Mouse (Mus musculus) MEL (cell line): Measurements from ENCODE around the gene Aip. TPM values are rescaled to one million over a fixed set of nuclear protein-coding genes. Genes with fewer than 3 reads are reported as not detected.

Source experiments
- DNase-seq: peaks from one replicate; pipeline ENCODE4 v3.0.0; 2011; ENCODE audit warnings: low read depth, low spot score
- H3K27ac ChIP-seq: 2 replicates; pipeline ENCODE4 v1.5.1; 2012; ENCODE audit warnings: low read depth, mild to moderate bottlenecking, control low read depth, low read length, moderate library complexity; ENCODE audit not compliant: control insufficient read depth
- H3K27me3 ChIP-seq, 2 experiments: fragments of 150-350 bp in 1 of 2; sonication (generic) in 1 of 2; 2 replicates each; pipeline ENCODE4 v1.6.1; 2012; ENCODE audit warnings: low read length in 2 of 2, mild to moderate bottlenecking in 2 of 2, improper control_type of control experiment in 1 of 2, moderate library complexity in 1 of 2; ENCODE audit not compliant: insufficient read depth in 2 of 2, control insufficient read depth in 1 of 2
- H3K36me3 ChIP-seq, 2 experiments: 2 replicates each; pipeline ENCODE4 v1.6.1; 2012 to 2014; ENCODE audit warnings: low read length in 2 of 2, improper control_type of control experiment in 1 of 2, inconsistent platforms in 1 of 2, mild to moderate bottlenecking in 1 of 2; ENCODE audit not compliant: insufficient read depth in 2 of 2, control insufficient read depth in 1 of 2
- H3K4me1 ChIP-seq, 2 experiments: fragments of 150-350 bp in 1 of 2; sonication (generic) in 1 of 2; 2 replicates each; pipeline ENCODE4 v1.6.1; 2012; ENCODE audit warnings: low read length in 2 of 2, improper control_type of control experiment in 1 of 2, mild to moderate bottlenecking in 1 of 2; ENCODE audit not compliant: insufficient read depth in 2 of 2, control insufficient read depth in 1 of 2
- H3K4me3 ChIP-seq, 2 experiments: fragments of 150-350 bp in 1 of 2; sonication (generic) in 1 of 2; 2 replicates each; pipeline ENCODE4 v1.5.1; 2012; ENCODE audit warnings: low read depth in 2 of 2, low read length in 2 of 2, mild to moderate bottlenecking in 2 of 2, moderate library complexity in 2 of 2, control low read depth in 1 of 2, improper control_type of control experiment in 1 of 2; ENCODE audit not compliant: control insufficient read depth in 1 of 2, insufficient read depth in 1 of 2
- H3K79me2 ChIP-seq: 2 replicates; pipeline ENCODE4 v1.6.1; 2012; ENCODE audit warnings: mild to moderate bottlenecking, low read length, moderate library complexity; ENCODE audit not compliant: control insufficient read depth, poor library complexity, insufficient read depth
- H3K9ac ChIP-seq: 2 replicates; pipeline ENCODE4 v1.6.1; 2012; ENCODE audit warnings: low read depth, mild to moderate bottlenecking, control low read depth, low read length, moderate library complexity; ENCODE audit not compliant: control insufficient read depth, poor library complexity, severe bottlenecking
- H3K9me3 ChIP-seq: fragments of 150-350 bp; sonication (generic); replicated peaks from 2 replicates; pipeline ENCODE4 v1.6.1; 2012; ENCODE audit warnings: mild to moderate bottlenecking, low read length, improper control_type of control experiment, moderate library complexity; ENCODE audit not compliant: insufficient read depth
- BHLHE40 ChIP-seq: IDR thresholded peaks from 2 replicates; pipeline ENCODE4 v1.6.1; 2012; ENCODE audit warnings: low read depth, mild to moderate bottlenecking, inconsistent platforms, low read length, improper control_type of control experiment, borderline replicate concordance
- E2F4 ChIP-seq: IDR thresholded peaks from 2 replicates; pipeline ENCODE4 v1.6.1; 2011; ENCODE audit warnings: low read depth, low read length, improper control_type of control experiment, borderline replicate concordance
- ELF1 ChIP-seq: IDR thresholded peaks from 2 replicates; pipeline ENCODE4 v1.6.1; 2014; ENCODE audit warnings: low read depth, mild to moderate bottlenecking, inconsistent platforms, low read length, improper control_type of control experiment, moderate library complexity
- EP300 ChIP-seq, 2 experiments: IDR thresholded peaks; 2 replicates each; pipeline ENCODE4 v1.6.1; 2011; ENCODE audit warnings: improper control_type of control experiment in 2 of 2, low read length in 2 of 2, low read depth in 1 of 2, mild to moderate bottlenecking in 1 of 2
- GABPA ChIP-seq: IDR thresholded peaks from 2 replicates; pipeline ENCODE4 v1.6.1; 2012; ENCODE audit warnings: low read depth, mild to moderate bottlenecking, inconsistent platforms, low read length, improper control_type of control experiment, moderate library complexity
- GATA1 ChIP-seq: IDR thresholded peaks from 2 replicates; pipeline ENCODE4 v1.6.1; 2011; ENCODE audit warnings: low read depth, low read length, improper control_type of control experiment
- MXI1 ChIP-seq: IDR thresholded peaks from 2 replicates; pipeline ENCODE4 v1.6.1; 2011; ENCODE audit warnings: mild to moderate bottlenecking, low read depth, low read length, improper control_type of control experiment
- MYB ChIP-seq: IDR thresholded peaks from 2 replicates; pipeline ENCODE4 v1.6.1; 2011; ENCODE audit warnings: mild to moderate bottlenecking, low read depth, low read length, improper control_type of control experiment
- MYC ChIP-seq: IDR thresholded peaks from 2 replicates; pipeline ENCODE4 v1.6.1; 2011; ENCODE audit warnings: low read depth, mild to moderate bottlenecking, low read length, improper control_type of control experiment, moderate library complexity
- NRF1 ChIP-seq: IDR thresholded peaks from 2 replicates; pipeline ENCODE4 v1.6.1; 2014; ENCODE audit warnings: low read depth, mild to moderate bottlenecking, inconsistent platforms, low read length, improper control_type of control experiment, moderate library complexity; ENCODE audit not compliant: poor library complexity, insufficient read depth, severe bottlenecking
- POLR2AphosphoS2 ChIP-seq: IDR thresholded peaks from 2 replicates; pipeline ENCODE4 v1.6.1; 2011; ENCODE audit warnings: low read length, improper control_type of control experiment
- RAD21 ChIP-seq: IDR thresholded peaks from 2 replicates; pipeline ENCODE4 v1.6.1; 2011; ENCODE audit warnings: mild to moderate bottlenecking, low read depth, low read length, improper control_type of control experiment
- RCOR1 ChIP-seq: IDR thresholded peaks from 2 replicates; pipeline ENCODE4 v1.6.1; 2012; ENCODE audit warnings: low read depth, mild to moderate bottlenecking, inconsistent platforms, low read length, improper control_type of control experiment
- TAL1 ChIP-seq: IDR thresholded peaks from 2 replicates; pipeline ENCODE4 v1.6.1; 2012; ENCODE audit warnings: mild to moderate bottlenecking, inconsistent platforms, low read length, moderate library complexity, mixed read lengths
- TCF12 ChIP-seq: IDR thresholded peaks from 2 replicates; pipeline ENCODE4 v1.6.1; 2014; ENCODE audit warnings: low read depth, mild to moderate bottlenecking, inconsistent platforms, low read length, improper control_type of control experiment, moderate library complexity
- USF1 ChIP-seq: IDR thresholded peaks from 2 replicates; pipeline ENCODE4 v1.6.1; 2014; ENCODE audit warnings: low read depth, mild to moderate bottlenecking, inconsistent platforms, low read length, improper control_type of control experiment, moderate library complexity
- ZKSCAN1 ChIP-seq: IDR thresholded peaks from 2 replicates; pipeline ENCODE4 v1.6.1; 2012; ENCODE audit warnings: low read depth, mild to moderate bottlenecking, inconsistent platforms, low read length, improper control_type of control experiment, moderate library complexity
- ZMIZ1 ChIP-seq: IDR thresholded peaks from 2 replicates; pipeline ENCODE4 v1.6.1; 2012; ENCODE audit warnings: low read depth, mild to moderate bottlenecking, inconsistent platforms, low read length, improper control_type of control experiment, moderate library complexity
- ZNF384 ChIP-seq: IDR thresholded peaks from 2 replicates; pipeline ENCODE4 v1.6.1; 2012; ENCODE audit warnings: low read depth, mild to moderate bottlenecking, inconsistent platforms, low read length, improper control_type of control experiment
- polyA plus RNA-seq, 2 experiments: library from polyadenylated mRNA; stranded (reverse) in 1 of 2; unstranded in 1 of 2; fragments of >175 nt in 1 of 2; fragments of >200 nt in 1 of 2; gene quantifications; 2 replicates each; pipeline versions ENCODE4 v1.2.1 to v1.2.4; 2012; ENCODE audit warnings: low replicate concordance in 2 of 2, low read depth in 1 of 2; ENCODE audit not compliant: insufficient read length in 2 of 2, insufficient read depth in 1 of 2, missing spikeins in 1 of 2
- total RNA-seq: library from RNA; depleted of rRNA; stranded (reverse); fragments of 300-350 nt; gene quantifications from 2 replicates; pipeline ENCODE4 v1.2.3, GENCODE M21; 2012

The Aip gene
- total and polyA plus RNA-seq, 3 experiments: 37.8 to 101 TPM; not detected in 1

GRCm38 (mm10) chr19:4169378-4169784 is 43.7 kb upstream of the Aip start (continued):
- peak; percentile 48; the same call in 1 of the 2 replicates for TF ChIP-seq NRF1

- Histone ChIP-seq H3K9ac (no peak overlapping the region), H3K27ac (no peak overlapping the region), H3K9me3 (no peaks in the 10 kb centered on the region), H3K4me3 (no peak overlapping the region), H3K4me1 (peaks cover 2 to 26% of the 10 kb centered on the region in 2 experiments), H3K36me3 (peaks cover 0 to 14% of the 10 kb centered on the region in 2 experiments; a peak in 2 of 4 replicates), H3K79me2 (peaks cover 2% of the 10 kb centered on the region; the same call in 1 of the 2 replicates), H3K27me3 (no peaks in the 10 kb centered on the region)
- DNase-seq: no peak
- TF ChIP-seq TCF12: no peak
- TF ChIP-seq E2F4: no peak
- no peak for TF ChIP-seq BHLHE40
- no peak for TF ChIP-seq RAD21
- TF ChIP-seq EP300 (IDR thresholded peaks at IDR 0.05; ENCODE audit: low read depth in 1 of 2, low read length in 2 of 2): no peak
- TF ChIP-seq MYB: no peak
- TF ChIP-seq ZMIZ1: no peak
- no peak for TF ChIP-seq USF1
- no peak for TF ChIP-seq ELF1
- no peak for TF ChIP-seq MXI1
- no peak for TF ChIP-seq GABPA
- no peak for TF ChIP-seq GATA1
- no peak for TF ChIP-seq ZKSCAN1
- no peak for TF ChIP-seq RCOR1
- no peak for TF ChIP-seq POLR2AphosphoS2
- no peak for TF ChIP-seq ZNF384
- no peak for TF ChIP-seq TAL1
- no peak for TF ChIP-seq MYC
These were observed 41.2 kb upstream of the Aip start for GRCm38 (mm10) chr19:4166678-4167476.
